Mouse (Mus musculus) kidney, postnatal 25 days (tissue): ENCODE results near the gene Cplx1.

ENCODE experiments used
- DNase-seq, 2 experiments: peaks; one replicate each; pipeline ENCODE4 v3.0.0; 2021; ENCODE audit warnings: mixed read lengths in 2 of 2

The Cplx1 gene

GRCm38 (mm10) chr5:108549489-108550206 lies at the start of gene Cplx1:
TSS of gene Cplx1 (minus strand) at chr5:108550024.
- peak; percentile 51 to 73 for DNase-seq

DNA sequence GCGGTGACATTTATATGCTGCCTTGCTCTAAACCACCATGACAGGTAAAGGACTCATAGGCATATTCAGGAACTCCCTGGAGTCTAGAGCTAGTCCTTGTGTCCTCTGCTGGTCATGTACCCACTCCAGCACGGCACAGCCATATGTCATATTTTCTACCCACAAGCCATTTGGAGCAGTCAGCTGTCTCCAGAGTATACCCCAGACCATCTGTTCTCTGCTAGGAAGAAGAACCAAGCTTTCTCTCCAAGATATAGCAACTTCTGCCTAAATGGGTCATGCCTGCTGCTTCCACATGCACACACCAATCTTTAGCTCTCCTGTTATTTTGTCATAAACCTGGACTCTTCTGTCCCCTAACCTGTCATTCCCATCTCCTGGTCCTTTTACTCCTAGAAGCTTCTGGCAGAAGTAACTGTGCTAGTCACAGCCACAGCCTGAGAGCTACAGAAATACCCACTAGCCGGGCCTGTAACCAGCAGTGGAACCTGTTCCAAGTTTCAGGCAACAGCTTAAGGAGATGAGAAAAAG lies 31.6 kb upstream of the Cplx1 start:
- DNase-seq: no peak

DNA sequence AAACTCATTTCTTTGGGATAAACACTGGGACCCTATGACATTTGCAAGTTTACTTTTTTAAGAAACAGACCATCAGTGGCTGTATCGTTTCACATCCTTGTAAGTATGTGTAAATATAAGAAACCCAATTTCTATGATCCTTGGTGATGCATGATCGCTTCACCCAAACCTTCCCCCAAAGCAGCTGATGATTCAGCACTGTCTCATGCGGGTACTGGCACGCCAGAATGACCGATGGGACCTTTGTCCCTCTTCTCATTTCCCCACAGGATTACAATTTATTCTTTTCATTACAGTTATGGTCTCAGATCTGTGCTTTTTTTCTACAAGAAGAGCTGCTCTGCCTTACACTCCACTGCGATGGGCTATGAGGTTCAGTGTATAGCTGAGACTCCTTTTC lies 23.2 kb upstream of the Cplx1 start:
- DNase-seq: no peak

- peak in 1 of 2 experiments; percentile 13 for DNase-seq
Measured at GRCm38 (mm10) chr5:108570991-108571390, 21.2 kb upstream of the Cplx1 start.

GRCm38 (mm10) chr5:108567104-108567503 lies 17.3 kb upstream of the Cplx1 start:
- no peak for DNase-seq

DNA sequence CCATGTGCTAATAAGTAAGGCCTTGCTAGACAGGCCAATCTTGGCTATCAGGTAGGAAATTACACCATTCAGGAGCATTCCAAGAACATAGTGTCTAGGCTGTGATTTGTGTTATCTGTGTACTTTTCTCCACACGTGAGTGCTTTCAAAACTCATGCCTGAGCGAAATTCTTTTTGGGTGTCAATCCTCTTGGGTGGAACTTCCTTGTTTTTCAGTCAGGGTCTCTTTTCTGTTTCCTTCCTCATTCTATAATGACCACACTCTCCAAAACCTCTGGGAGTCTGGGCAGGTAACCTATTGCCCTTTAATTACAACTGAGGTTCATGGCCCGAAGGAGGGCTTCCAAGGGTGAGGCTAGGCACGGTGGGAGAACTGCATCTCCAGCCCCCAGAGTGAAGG lies 16.7 kb upstream of the Cplx1 start:
- no peak for DNase-seq

- no peak for DNase-seq
Measured at GRCm38 (mm10) chr5:108565381-108565780, 15.6 kb upstream of the Cplx1 start.

GRCm38 (mm10) chr5:108564346-108564745 lies 14.5 kb upstream of the Cplx1 start:
- DNase-seq: no peak

GRCm38 (mm10) chr5:108562483-108562882 lies 12.7 kb upstream of the Cplx1 start:
- DNase-seq: no peak

DNA sequence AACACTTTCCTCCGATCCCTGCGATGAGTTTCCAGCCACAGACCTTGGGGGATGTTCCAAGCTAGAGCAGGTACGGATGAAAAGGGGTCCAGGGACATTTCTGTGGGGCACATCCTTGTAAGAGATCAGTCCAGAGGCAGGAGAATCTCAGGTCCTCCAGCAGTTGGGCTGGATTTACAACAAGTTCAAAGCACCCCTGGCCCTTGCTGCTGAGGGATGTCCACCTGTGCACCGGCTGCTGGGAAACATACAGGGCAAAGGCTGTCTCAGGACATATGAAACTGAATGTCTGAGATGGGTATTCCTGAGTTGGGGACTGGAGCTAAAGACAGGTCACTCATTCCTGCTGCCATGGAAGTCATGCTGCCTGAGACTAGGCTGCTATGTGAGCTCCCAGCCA lies 7.2 kb upstream of the Cplx1 start:
- no peak for DNase-seq

- no peak for DNase-seq
Measured at GRCm38 (mm10) chr5:108554041-108554440, 4.2 kb upstream of the Cplx1 start.

DNA sequence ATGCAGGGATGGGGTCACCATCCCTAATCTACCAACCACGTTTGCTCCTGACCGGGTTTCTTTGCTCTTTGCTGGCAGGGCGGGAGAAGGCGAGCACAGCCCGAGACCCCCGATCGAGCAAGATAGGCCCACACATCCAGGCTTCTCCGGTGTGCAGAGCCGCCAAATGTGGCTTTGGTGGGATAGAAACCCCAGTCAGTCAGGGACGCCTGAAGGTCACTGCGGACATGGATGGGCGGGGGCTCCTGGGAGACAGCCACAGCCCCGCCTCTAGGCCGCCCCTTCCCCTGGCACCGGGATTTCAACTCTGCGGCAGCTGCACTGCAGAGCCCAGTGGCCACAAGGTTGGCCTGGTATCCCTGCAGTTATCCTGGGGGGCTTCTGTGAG lies 377 bp upstream of the Cplx1 start:
- DNase-seq: no peak

DNA sequence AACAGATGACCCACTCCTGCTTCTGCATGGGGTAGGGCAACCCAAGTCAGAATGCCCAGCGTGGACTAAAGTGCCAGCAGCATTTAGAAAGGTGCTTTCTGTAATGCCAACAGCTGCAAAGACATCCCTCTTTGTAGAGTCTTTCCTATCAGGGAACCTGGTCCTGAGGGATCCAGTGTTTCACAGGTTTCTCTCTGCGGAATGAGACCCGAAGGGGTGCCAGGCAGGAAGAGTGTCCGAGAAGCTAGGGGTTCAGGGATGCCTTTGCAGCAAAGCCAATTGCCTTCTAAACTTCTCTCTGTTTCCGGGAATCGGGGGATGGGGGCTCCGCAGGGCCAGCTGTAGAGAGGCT lies 711 bp downstream of the Cplx1 start:
- DNase-seq: no peak

DNA sequence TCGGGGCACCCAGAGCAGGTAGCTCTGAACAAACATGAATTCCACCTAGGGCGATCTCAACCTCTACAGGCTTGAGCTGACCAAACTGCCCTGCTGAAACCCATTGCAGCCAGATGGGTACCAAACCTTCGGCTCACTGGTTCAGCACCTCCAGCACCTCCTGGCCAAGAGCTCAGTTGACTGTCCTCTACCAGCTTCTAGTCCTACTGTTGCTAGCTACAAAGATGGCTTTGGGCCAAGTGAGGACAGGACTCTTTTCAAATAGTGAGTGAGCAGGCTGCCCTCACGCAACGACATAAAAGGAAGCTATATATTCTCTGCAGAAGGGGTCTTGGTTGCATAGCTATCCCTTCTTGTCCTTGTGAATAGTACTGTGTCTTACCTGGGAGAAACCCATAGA lies 2.2 kb downstream of the Cplx1 start:
- DNase-seq: no peak

DNA sequence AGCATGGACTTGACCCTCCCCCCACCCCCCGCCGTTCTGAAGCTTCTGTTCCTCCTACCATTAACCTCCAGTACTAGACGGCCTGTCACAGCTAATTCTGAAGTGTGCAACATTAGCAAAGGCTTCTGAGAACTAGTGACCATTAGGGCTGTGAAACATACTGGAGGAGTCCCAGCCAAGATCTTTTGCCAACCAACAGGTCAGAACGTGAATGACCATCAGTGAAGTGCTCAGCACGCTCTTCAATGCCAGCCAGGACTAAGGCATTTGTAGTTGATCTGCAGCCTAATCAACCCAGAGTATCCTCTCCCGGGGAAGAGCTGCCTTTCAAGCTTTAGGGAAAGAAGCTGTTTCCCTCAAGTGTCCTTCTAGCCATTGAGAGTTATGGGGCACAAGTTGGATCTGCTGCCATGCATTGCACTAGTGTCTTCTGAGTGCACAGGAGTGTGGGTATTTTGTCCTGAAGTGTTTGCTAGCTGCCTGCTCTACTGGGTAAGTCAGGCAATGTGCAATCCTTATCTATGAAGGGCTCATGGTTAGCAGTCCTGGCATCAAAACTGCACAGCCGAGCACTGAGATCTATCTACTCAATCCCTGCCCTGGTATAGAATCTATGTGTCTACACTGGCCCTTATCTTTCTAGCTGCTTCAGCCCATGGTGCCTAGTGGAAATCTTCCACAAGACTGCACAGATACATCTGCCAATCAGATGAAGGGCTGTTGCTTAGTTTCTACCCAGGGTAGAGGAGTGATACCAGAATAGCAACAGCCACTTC lies 6.1 kb downstream of the Cplx1 start:
- no peak for DNase-seq

GRCm38 (mm10) chr5:108534188-108534587 lies 15.6 kb downstream of the Cplx1 start:
- no peak for DNase-seq

DNA sequence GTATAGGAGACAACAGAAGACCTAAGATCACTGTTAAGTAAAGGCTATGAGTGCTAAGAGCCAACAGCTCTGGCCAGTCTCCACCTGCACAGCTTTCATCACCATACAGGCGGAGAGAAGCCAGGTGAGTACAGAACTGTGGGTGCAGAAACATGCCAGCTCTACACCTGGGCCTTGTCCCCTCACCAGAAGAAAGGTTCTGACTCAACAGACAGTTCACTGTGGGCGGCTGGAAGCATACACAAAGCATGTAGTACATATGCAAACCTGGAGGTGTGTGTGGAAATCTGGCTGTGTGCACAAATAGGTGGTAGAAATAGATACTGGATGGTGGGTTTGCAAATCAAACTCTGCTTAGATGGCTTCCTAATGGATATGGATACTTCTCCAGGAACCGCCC lies 27.2 kb downstream of the Cplx1 start:
- DNase-seq: no peak

DNA sequence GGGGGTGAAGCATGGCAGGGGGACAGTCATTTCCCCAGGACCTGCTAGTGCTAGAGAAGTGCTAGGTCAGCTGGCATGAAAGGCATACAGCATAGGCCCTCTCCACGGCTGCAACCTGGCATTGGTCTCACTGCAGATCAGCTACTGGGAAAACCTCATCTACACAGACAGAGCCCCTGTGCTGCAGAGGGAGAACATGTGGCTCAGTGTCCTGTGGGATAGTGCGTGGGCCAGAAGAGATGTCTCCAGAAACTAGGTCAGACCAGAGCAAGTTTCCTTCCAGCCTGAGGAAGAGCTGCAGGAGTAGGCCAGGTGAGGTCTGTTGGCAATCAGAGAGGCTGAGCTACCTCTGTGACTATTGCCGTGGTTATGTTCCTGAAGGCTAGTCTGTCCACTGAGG lies 27.9 kb downstream of the Cplx1 start:
- DNase-seq: no peak

DNA sequence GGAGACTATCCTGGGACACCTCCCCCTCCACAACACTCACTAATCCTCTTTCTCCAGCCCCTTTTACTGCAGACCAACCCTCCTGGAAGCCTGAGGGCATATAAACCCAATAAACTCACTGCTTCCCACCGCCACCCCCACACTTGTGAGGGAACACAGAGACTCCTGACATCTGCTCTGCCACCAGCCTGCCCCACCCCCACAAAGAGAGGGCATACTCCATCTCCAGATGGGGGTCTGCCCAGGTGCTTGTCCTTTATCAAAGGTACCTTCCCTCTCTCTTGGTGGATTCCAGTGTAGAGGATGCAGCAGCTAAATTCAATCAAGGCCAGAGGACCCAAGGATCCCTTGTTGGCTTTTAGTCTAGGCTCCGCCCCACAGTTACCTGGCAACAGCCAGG lies 28.8 kb downstream of the Cplx1 start:
- DNase-seq: no peak

- no peak for DNase-seq
Measured at GRCm38 (mm10) chr5:108520153-108520552, 29.7 kb downstream of the Cplx1 start.

DNA sequence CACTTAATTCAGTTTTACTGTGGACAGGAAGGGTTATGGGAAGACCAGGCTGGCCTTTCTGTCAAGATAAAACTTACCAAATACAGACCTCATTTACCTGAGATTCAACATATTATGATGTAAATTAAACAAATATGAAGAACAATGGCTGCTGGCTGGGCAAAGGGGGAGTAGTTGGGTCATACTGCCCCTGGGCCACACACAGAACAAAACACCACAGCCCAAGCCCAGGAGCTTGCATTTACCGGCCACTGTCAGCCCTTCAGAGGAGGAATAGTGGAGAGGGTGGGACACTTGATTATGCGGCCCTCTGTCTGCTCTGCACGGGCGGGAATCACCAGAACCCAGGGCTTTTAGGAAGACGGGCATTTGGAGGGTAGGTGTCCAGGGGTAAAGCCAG lies 30.9 kb downstream of the Cplx1 start:
- no peak for DNase-seq

GRCm38 (mm10) chr5:108518106-108518885 lies 31.5 kb downstream of the Cplx1 start:
- no peak for DNase-seq

- no peak for DNase-seq
Measured at GRCm38 (mm10) chr5:108516655-108517054, 33.2 kb downstream of the Cplx1 start.
